Mouse (Mus musculus) small intestine, adult 2 months (tissue): ENCODE measurements around the gene Zcchc24. TPM values are rescaled to one million over a fixed set of nuclear protein-coding genes. Genes with fewer than 3 reads are reported as not detected.

Source experiments
- H3K27ac ChIP-seq: fragments of 200-500 bp; 2 replicates; pipeline ENCODE4 v1.5.1; 2012; ENCODE audit warnings: low read depth, low read length, control low read depth, inconsistent platforms; ENCODE audit not compliant: insufficient read depth
- H3K27me3 ChIP-seq: fragments of 200-500 bp; 2 replicates; pipeline ENCODE4 v1.6.1; 2012; ENCODE audit warnings: mild to moderate bottlenecking, moderate library complexity, low read length, inconsistent platforms; ENCODE audit not compliant: control insufficient read depth, insufficient read depth
- H3K36me3 ChIP-seq: fragments of 200-500 bp; 2 replicates; pipeline ENCODE4 v1.6.1; 2012; ENCODE audit warnings: mild to moderate bottlenecking, low read length, control low read depth, inconsistent platforms; ENCODE audit not compliant: control insufficient read depth, insufficient read depth
- H3K4me1 ChIP-seq: fragments of 200-500 bp; 2 replicates; pipeline ENCODE4 v1.6.1; 2012; ENCODE audit warnings: low read length, inconsistent platforms, mixed read lengths; ENCODE audit not compliant: control insufficient read depth, insufficient read depth, insufficient read length
- H3K4me3 ChIP-seq: fragments of 200-500 bp; 2 replicates; pipeline ENCODE4 v1.5.1; 2012; ENCODE audit warnings: low read depth, mild to moderate bottlenecking, control low read depth, inconsistent platforms, low read length, moderate library complexity
- CTCF ChIP-seq: fragments of 200-500 bp; IDR thresholded peaks from 2 replicates; pipeline ENCODE4 v1.5.1; 2012; ENCODE audit warnings: low read depth, mild to moderate bottlenecking, control low read depth, inconsistent platforms, low read length, moderate library complexity, mixed read lengths; ENCODE audit not compliant: insufficient replicate concordance, insufficient read length; ENCODE audit errors: extremely low read depth
- POLR2A ChIP-seq: fragments of 200-500 bp; IDR thresholded peaks from 2 replicates; pipeline ENCODE4 v1.6.1; 2012; ENCODE audit warnings: low read depth, mild to moderate bottlenecking, control low read depth, inconsistent platforms, low read length, moderate library complexity
- WGBS: fragments of 180-500 bp; shearing (Covaris S2); methylation state at CpG from one replicate; pipeline ENCODE4 v1.1.7; 2018; 5-methylcytosine and 5-hydroxymethylcytosine counted together
- polyA plus RNA-seq: library from polyadenylated mRNA; depleted of rRNA; stranded (reverse); fragments of >200 nt; gene quantifications from 2 replicates; pipeline ENCODE4 v1.2.3, GENCODE M21; 2012

Gene Zcchc24
- polyA plus RNA-seq, 1 experiment = 10.1 TPM

DNA sequence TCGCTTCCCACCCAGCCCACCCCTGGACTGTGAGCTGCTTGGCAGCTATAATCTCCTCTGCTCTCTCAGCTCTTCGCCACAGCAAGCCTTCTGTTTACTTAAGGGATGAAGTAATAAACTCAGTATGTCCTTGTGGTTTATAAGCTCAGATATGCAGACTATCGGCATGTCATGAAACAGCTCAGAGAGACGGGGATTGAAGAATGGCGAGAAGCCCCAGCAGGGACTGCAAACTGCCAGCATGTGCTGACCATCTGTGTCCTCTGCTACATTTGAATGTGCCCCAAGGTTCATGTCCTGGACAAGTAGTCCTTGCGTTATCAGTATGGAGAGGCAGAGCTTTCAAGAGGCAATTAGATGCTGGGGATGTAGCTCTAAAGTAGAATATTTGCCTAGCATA is 7.5 kb upstream of the Zcchc24 start:
- Histone ChIP-seq H3K4me3 (no peak overlapping the region), H3K27me3 (no peaks in the 10 kb centered on the region), H3K4me1 (peaks cover 7% of the 10 kb centered on the region), H3K27ac (no peak overlapping the region), H3K36me3 (no peaks in the 10 kb centered on the region)
- TF ChIP-seq POLR2A = no peak
- no peak for TF ChIP-seq CTCF
- 33% methylated on average over 6 of the region's 6 CpGs for WGBS

DNA sequence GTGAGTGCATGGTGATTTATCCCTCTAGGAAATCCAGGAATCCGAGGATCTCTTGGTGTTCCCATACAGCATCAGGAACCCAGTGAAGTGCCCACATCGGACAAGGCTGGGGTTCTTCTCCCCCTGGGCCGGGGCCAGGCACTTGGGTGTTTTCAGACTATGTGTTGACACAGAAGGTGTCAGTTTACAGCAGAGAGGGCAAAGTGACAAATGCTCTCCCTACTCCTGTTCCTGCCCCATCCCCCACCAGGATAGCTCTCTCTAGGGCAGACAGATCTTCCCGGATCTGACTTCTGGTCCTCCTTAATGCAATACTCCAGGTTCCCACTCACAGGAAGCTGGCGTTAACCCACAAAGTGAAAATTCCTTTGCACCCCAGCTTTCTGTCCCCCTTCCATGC is 5.3 kb upstream of the Zcchc24 start:
- no peak for TF ChIP-seq CTCF
- no peak for TF ChIP-seq POLR2A
- 24% methylated on average over 5 of the region's 5 CpGs for WGBS
- Histone ChIP-seq H3K27ac (no peak overlapping the region), H3K4me1 (peaks cover 7% of the 10 kb centered on the region), H3K27me3 (no peaks in the 10 kb centered on the region), H3K4me3 (no peak overlapping the region), H3K36me3 (no peaks in the 10 kb centered on the region)

DNA sequence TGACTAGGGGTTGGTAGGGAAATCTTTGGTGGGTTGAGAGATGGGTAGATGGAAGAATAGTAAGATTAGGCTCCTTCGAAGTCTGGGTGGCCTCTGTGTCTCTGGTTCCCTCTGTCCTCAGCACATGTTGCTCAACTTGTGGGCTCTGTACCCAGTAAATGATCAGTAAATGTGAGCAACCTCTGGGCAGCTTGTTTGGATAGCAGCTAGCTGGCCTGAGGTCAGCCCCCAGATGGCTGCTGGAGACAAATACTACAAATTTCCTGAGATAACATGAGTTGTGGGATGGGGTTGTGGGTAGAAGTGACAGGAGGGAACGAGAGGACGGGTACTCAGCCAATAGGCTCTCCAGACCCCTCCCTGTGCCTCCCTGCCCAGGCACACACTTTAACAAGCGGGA is 4.2 kb upstream of the Zcchc24 start:
- Histone ChIP-seq H3K27ac (no peak overlapping the region), H3K4me3 (no peak overlapping the region), H3K36me3 (no peaks in the 10 kb centered on the region), H3K4me1 (peaks cover 13% of the 10 kb centered on the region), H3K27me3 (peaks cover 5% of the 10 kb centered on the region; the same call in 1 of the 2 replicates)
- no peak for TF ChIP-seq POLR2A
- TF ChIP-seq CTCF = no peak
- WGBS = 78% methylated on average over 4 of the region's 4 CpGs

DNA sequence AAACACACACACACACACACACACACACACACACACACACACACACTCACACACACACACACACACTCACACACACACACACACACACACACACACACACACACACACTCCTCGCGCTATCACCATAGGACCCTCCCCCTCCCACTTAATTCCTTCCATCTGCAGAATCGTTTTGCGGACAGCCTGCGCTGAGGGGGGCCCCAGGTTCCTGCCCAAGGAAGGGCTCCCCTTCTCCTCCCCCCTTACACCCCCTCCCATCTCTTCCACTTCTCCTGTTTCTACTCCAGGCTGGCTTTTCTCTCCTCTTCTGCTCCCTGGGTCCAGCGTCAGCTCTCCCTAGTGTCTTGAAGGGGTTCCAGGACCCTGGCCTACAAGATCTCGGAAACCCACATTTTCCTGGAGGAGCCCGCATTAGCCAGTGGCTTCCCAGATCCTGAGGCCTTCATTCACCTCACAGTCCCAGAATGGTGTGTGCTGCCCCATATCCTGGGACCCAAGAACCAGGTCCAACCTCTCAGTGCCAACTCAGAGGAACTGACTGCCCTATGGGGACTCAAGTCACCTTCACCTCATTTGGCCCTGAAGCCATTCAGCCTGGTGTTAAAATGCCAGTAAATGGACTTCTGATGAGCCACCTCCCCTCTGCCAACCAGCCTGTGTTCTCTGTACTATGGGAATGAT is 927 bp upstream of the Zcchc24 start:
- 58% methylated on average over 8 of the region's 8 CpGs for WGBS
- H3K4me3 ChIP-seq = no peak overlapping the region
- H3K27me3 ChIP-seq = peaks cover 10% of the 10 kb centered on the region; the same call in 1 of the 2 replicates
- no peak overlapping the region for H3K27ac ChIP-seq
- no peaks in the 10 kb centered on the region for H3K36me3 ChIP-seq
- no peak for TF ChIP-seq CTCF
- TF ChIP-seq POLR2A = no peak
- peaks cover 6% of the 10 kb centered on the region for H3K4me1 ChIP-seq

DNA sequence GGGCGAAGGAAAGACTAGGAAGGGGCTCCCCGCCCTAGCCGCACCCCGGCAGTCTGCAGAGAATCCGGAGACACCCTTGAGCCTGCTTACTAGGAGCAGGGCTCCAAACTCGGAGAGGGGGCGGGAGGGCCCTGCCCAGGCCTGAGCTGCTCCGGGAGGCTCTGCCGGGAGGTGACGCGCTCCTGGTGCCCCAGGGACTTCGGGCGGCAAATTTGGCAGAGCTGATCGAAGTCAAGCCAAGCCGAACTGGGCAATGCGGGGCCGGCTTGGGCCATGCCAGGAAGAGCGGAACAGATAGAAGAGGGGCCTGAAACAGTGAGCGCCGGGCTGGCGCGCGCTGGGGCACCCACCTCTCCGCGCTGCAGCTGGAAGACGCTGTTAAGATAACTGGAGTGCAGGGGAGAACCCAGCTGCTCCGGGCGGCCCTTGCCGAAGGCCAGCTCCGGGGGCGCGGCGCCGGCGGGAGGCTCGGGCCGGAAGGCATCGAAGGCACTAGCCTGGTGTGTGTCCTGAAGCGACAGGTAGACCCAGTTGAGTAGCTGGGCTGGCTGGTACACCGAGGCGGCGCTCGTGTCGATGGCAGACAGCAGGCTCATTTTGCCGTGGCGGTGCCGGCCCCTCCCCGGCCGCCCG is 462 bp downstream of the Zcchc24 start:
- H3K4me3 ChIP-seq = peak overlapping the region; percentile 81
- H3K27ac ChIP-seq = peak overlapping the region; percentile 62
- H3K4me1 ChIP-seq = peaks cover 6% of the 10 kb centered on the region; the same call in 1 of the 2 replicates
- TF ChIP-seq POLR2A (no peak), CTCF (no peak)
- H3K27me3 ChIP-seq = peaks cover 10% of the 10 kb centered on the region; the same call in 1 of the 2 replicates
- H3K36me3 ChIP-seq = no peaks in the 10 kb centered on the region
- 1% methylated on average over 50 of the region's 50 CpGs for WGBS

DNA sequence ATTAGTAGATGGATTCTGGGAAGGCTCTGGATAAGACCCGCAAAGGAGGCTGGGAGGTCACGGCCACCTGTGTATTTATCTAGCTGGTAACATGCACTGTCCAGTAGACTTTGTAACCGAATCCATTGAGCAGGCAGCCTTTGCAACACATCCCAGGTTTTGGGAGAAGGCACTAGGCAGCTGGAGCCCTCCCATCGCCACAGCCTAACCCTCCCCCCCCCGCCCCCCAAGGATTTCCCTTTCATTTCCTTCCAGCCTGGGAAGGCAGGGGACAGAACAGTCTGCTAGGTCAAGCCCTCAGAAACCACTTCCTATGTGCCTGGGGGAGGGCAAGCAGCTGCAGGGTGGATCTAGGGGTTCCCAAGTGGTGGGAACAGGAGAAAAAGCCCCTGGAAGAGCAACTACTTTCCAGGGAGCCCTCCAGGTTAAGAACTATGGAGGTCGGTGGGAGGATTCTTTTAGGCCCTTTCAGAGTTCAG is 1.1 kb downstream of the Zcchc24 start:
- TF ChIP-seq CTCF (no peak), POLR2A (0 out of 2 replicates have a peak, but pooled peaks have one; percentile 11)
- Histone ChIP-seq H3K36me3 (no peaks in the 10 kb centered on the region), H3K27me3 (peaks cover 10% of the 10 kb centered on the region; the same call in 1 of the 2 replicates), H3K4me3 (peak overlapping the region; percentile 81), H3K27ac (peak overlapping the region; percentile 62), H3K4me1 (peaks cover 6% of the 10 kb centered on the region; the same call in 1 of the 2 replicates)
- 27% methylated on average over 6 of the region's 6 CpGs for WGBS

DNA sequence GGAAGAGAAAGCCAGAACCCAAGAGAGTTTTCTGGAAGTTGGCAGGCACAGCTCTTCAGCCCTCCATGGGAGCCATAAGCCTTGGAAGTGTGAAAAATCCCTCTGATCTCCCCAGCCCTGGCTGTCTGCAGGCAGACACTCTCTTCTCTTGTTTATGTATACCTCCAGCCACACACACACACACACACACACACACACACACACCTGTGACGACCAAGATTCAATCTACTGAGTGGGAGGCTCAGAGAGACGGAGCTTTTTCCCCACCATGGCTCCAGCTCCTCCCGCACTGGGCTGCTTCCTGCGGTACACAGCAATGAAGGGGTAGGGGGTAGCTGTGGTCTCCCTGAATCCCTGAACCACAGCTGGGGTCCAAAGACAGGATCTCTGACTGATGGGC is 2.4 kb downstream of the Zcchc24 start:
- Histone ChIP-seq H3K27ac (no peak overlapping the region), H3K4me3 (peak overlapping the region; percentile 22), H3K4me1 (peaks cover 6% of the 10 kb centered on the region; the same call in 1 of the 2 replicates), H3K27me3 (peaks cover 10% of the 10 kb centered on the region; the same call in 1 of the 2 replicates), H3K36me3 (no peaks in the 10 kb centered on the region)
- 63% methylated on average over 4 of the region's 4 CpGs for WGBS
- no peak for TF ChIP-seq POLR2A
- no peak for TF ChIP-seq CTCF
